Mouse (Mus musculus): Measurements from ENCODE around the gene 4932438H23Rik. TPM values are rescaled to one million over a fixed set of nuclear protein-coding genes. Genes with fewer than 3 reads are reported as not detected.

4932438H23Rik gene
- polyA plus RNA-seq, 1 experiment from 2014 or later: not detected

DNA sequence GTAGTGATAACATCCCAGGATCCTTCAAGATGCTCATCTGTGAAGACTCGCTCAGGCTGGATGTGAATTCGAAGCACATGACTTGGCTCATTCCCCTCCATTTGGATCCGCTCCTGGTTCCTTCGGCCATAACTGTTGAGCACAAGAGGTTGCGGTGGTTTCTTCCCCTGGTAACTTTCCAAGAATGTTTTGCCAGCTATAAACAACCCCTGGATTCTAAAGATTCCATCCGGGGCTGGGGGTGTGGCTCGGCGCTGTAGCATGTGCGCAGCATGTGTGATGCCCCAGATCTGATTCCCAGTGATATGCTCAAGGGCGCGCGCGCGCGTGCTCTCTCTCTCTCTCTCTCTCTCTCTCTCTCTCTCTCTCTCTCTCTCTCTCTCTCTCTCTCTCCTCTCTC lies 35.0 kb upstream of the 4932438H23Rik start:
- no peak for ATAC-seq (replicated peaks; ENCODE audit: insufficient number of reproducible peaks, low FRiP score, low TSS enrichment, low read depth)
- H3K27me3 ChIP-seq (ENCODE audit: control insufficient read depth, insufficient read depth, low read length): no peaks in the 10 kb centered on the region

DNA sequence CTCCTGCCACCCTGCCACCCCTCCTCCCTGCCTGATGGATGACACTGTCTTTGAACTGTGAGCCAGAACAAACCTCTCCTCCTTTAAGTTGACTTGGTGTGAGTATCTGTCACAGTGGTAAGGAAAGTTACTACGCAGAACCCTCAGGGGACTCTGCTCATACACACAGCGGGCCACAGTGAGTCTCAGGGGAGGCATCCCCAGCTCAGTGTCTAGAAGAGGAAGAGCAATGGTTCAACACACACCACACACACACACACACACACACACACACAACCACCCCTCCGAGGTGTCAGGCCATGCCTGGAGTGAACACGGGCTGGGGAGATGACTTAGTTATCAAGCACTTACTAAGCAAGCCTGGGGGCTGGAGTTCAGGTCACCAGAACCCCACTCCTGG lies 33.5 kb upstream of the 4932438H23Rik start:
- Histone ChIP-seq H3K9me3 (replicated peaks; ENCODE audit: control insufficient read depth, low read length) (no peaks in the 10 kb centered on the region), H3K27me3 (ENCODE audit: control insufficient read depth, insufficient read depth, low read length) (no peaks in the 10 kb centered on the region), H3K36me3 (replicated peaks; ENCODE audit: control insufficient read depth, insufficient read depth, low read depth, low read length) (no peaks in the 10 kb centered on the region), H3K27ac (replicated peaks; ENCODE audit: low read depth, low read length) (no peak overlapping the region), H3K4me3 (ENCODE audit: low read depth, low read length) (no peak overlapping the region), H3K4me1 (ENCODE audit: control insufficient read depth, insufficient read depth, low read length) (no peaks in the 10 kb centered on the region), H3K9ac (replicated peaks; ENCODE audit: low read length) (no peak overlapping the region), H3K4me2 (ENCODE audit: low read depth, low read length) (no peak overlapping the region)
- WGBS: 83% methylated on average over 4 of the region's 4 CpGs
- DNase-seq (ENCODE audit: low spot score) (no peak), ATAC-seq (replicated peaks; ENCODE audit: insufficient number of reproducible peaks, low FRiP score, low TSS enrichment, low read depth) (no peak)

More for the DNA sequence above, 35.0 kb upstream of the 4932438H23Rik start:
- H3K36me3 ChIP-seq (replicated peaks; ENCODE audit: control insufficient read depth, insufficient read depth, low read depth, low read length): no peaks in the 10 kb centered on the region
- no peaks in the 10 kb centered on the region for H3K9me3 ChIP-seq (replicated peaks; ENCODE audit: control insufficient read depth, low read length)
- 92% methylated on average over 15 of the region's 15 CpGs for WGBS
- no peak for DNase-seq (ENCODE audit: low spot score)
- no peaks in the 10 kb centered on the region for H3K4me1 ChIP-seq (ENCODE audit: control insufficient read depth, insufficient read depth, low read length)
- H3K9ac ChIP-seq (replicated peaks; ENCODE audit: low read length): no peak overlapping the region
- no peak overlapping the region for H3K27ac ChIP-seq (replicated peaks; ENCODE audit: low read depth, low read length)
- no peak overlapping the region for H3K4me2 ChIP-seq (ENCODE audit: low read depth, low read length)
- no peak overlapping the region for H3K4me3 ChIP-seq (ENCODE audit: low read depth, low read length)

DNA sequence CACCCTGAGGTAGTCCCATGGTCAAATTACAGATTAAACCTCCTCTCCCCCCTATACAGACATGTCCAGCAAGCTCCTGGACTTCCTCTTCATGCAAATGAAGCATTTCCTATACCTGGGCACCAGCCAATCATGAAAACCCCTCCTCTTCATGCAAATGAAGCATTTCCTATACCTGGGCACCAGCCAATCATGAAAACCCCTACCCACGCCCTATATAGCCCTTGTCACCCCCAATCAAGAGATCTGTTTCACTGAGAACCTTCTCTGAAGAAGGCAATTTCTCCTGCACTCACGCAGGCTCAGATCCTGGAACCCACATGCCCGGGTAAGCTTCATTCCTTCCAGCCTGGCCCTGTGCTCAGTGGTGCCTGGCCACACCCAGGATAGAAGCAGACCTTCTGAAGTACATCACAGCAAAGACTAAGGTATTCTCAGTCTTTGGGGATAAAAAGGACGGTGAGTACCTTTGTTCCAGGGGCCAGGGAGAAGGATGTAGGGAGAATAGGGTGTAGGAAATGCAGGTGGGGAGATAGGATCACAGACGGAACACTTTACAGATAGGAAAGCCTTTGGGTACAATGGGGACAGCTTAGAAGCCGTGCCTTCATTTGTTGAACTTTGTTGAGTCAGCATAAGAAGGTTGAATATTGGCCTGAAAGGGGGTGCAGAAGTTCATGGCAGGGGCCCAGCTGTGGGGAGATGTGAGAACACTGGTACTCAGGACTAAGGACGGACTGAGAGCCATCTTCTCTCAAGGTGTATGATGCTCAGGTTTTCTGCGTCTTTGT lies 32.0 kb upstream of the 4932438H23Rik start:
- Histone ChIP-seq H3K27me3 (ENCODE audit: control insufficient read depth, insufficient read depth, low read length) (no peaks in the 10 kb centered on the region), H3K4me3 (ENCODE audit: low read depth, low read length) (no peak overlapping the region), H3K4me1 (ENCODE audit: control insufficient read depth, insufficient read depth, low read length) (no peaks in the 10 kb centered on the region), H3K9ac (replicated peaks; ENCODE audit: low read length) (no peak overlapping the region), H3K4me2 (ENCODE audit: low read depth, low read length) (no peak overlapping the region), H3K27ac (replicated peaks; ENCODE audit: low read depth, low read length) (no peak overlapping the region), H3K36me3 (replicated peaks; ENCODE audit: control insufficient read depth, insufficient read depth, low read depth, low read length) (no peaks in the 10 kb centered on the region), H3K9me3 (replicated peaks; ENCODE audit: control insufficient read depth, low read length) (no peaks in the 10 kb centered on the region)
- ATAC-seq (replicated peaks; ENCODE audit: insufficient number of reproducible peaks, low FRiP score, low TSS enrichment, low read depth): no peak
- 79% methylated on average over 8 of the region's 8 CpGs for WGBS
- no peak for DNase-seq (ENCODE audit: low spot score)

DNA sequence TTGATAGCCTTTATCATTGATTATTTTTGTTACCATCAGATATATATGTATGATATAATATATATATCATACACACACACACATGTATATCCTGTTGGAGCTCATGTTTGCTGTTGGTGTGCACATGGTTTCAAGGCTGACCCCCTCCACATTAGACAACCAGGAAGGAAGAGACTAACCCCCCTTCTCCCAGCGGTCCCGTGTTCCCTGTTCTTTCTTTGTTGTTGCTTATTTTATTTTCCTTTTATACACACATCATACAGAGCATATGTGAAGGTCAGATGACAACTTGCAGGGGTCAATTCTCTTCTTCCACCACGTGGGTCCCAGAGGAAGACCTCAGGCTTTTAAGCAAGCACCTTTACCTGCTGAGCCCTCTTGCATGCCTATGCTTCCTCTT lies 29.3 kb upstream of the 4932438H23Rik start:
- H3K4me3 ChIP-seq (ENCODE audit: low read depth, low read length): no peak overlapping the region
- no peak overlapping the region for H3K27ac ChIP-seq (replicated peaks; ENCODE audit: low read depth, low read length)
- DNase-seq (ENCODE audit: low spot score) (no peak), ATAC-seq (replicated peaks; ENCODE audit: insufficient number of reproducible peaks, low FRiP score, low TSS enrichment, low read depth) (no peak)
- no peaks in the 10 kb centered on the region for H3K36me3 ChIP-seq (replicated peaks; ENCODE audit: control insufficient read depth, insufficient read depth, low read depth, low read length)
- no peak overlapping the region for H3K4me2 ChIP-seq (ENCODE audit: low read depth, low read length)
- no peaks in the 10 kb centered on the region for H3K9me3 ChIP-seq (replicated peaks; ENCODE audit: control insufficient read depth, low read length)
- H3K27me3 ChIP-seq (ENCODE audit: control insufficient read depth, insufficient read depth, low read length): no peaks in the 10 kb centered on the region
- WGBS: 73% methylated on average over 3 of the region's 3 CpGs
- no peak overlapping the region for H3K9ac ChIP-seq (replicated peaks; ENCODE audit: low read length)
- H3K4me1 ChIP-seq (ENCODE audit: control insufficient read depth, insufficient read depth, low read length): no peaks in the 10 kb centered on the region

DNA sequence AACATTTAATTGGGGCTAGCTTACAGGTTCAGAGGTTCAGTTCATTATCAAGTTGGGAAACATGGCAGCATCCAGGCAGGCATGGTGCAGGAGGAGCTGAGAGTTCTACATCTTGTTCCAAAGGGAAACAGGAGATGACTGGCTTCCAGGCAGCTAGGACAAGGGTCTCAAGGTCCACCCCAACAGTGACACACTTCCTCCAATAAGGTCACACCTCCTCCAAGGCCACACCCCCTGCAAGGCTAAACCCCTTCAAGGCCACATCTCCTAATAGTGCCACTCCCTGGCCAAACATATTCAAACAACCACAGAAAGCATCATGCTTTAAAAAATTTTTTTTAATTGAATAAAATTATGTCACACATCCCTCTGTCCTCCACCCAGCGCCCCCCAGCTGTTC lies 28.9 kb upstream of the 4932438H23Rik start:
- DNase-seq (ENCODE audit: low spot score) (no peak), ATAC-seq (replicated peaks; ENCODE audit: insufficient number of reproducible peaks, low FRiP score, low TSS enrichment, low read depth) (no peak)
- Histone ChIP-seq H3K27me3 (ENCODE audit: control insufficient read depth, insufficient read depth, low read length) (no peaks in the 10 kb centered on the region), H3K36me3 (replicated peaks; ENCODE audit: control insufficient read depth, insufficient read depth, low read depth, low read length) (no peaks in the 10 kb centered on the region), H3K4me3 (ENCODE audit: low read depth, low read length) (no peak overlapping the region), H3K4me2 (ENCODE audit: low read depth, low read length) (no peak overlapping the region), H3K9ac (replicated peaks; ENCODE audit: low read length) (no peak overlapping the region), H3K27ac (replicated peaks; ENCODE audit: low read depth, low read length) (no peak overlapping the region), H3K4me1 (ENCODE audit: control insufficient read depth, insufficient read depth, low read length) (no peaks in the 10 kb centered on the region), H3K9me3 (replicated peaks; ENCODE audit: control insufficient read depth, low read length) (no peaks in the 10 kb centered on the region)
- WGBS: 71% methylated on average over 1 of the region's 1 CpGs

DNA sequence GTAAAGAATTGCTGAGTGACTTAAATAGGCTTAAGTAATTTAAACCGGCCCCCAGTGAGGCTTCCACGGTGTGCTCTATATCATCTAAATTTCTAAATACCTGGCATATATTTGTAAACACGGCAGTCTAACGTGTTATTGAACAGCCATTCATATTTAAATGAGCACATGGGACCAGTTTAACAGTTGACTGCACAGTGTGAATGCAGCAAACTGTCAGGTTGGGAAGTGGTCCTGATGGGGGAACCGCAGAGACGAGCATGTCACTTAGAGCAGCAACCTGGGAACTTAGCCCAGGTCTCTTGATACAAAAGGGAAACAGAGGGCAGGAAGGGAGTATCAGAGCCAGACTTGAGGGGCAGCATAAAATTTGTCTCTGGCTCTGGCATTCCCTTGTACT lies 25.0 kb upstream of the 4932438H23Rik start:
- no peak for DNase-seq (ENCODE audit: low spot score)
- H3K4me3 ChIP-seq (ENCODE audit: low read depth, low read length): no peak overlapping the region
- H3K9me3 ChIP-seq (replicated peaks; ENCODE audit: control insufficient read depth, low read length): no peaks in the 10 kb centered on the region
- H3K9ac ChIP-seq (replicated peaks; ENCODE audit: low read length): no peak overlapping the region
- WGBS: 64% methylated on average over 6 of the region's 6 CpGs
- no peaks in the 10 kb centered on the region for H3K4me1 ChIP-seq (ENCODE audit: control insufficient read depth, insufficient read depth, low read length)
- no peak for ATAC-seq (replicated peaks; ENCODE audit: insufficient number of reproducible peaks, low FRiP score, low TSS enrichment, low read depth)
- no peaks in the 10 kb centered on the region; the same call in 1 of the 2 replicates for H3K27me3 ChIP-seq (ENCODE audit: control insufficient read depth, insufficient read depth, low read length)
- H3K4me2 ChIP-seq (ENCODE audit: low read depth, low read length): no peak overlapping the region
- H3K36me3 ChIP-seq (replicated peaks; ENCODE audit: control insufficient read depth, insufficient read depth, low read depth, low read length): no peaks in the 10 kb centered on the region
- no peak overlapping the region for H3K27ac ChIP-seq (replicated peaks; ENCODE audit: low read depth, low read length)

DNA sequence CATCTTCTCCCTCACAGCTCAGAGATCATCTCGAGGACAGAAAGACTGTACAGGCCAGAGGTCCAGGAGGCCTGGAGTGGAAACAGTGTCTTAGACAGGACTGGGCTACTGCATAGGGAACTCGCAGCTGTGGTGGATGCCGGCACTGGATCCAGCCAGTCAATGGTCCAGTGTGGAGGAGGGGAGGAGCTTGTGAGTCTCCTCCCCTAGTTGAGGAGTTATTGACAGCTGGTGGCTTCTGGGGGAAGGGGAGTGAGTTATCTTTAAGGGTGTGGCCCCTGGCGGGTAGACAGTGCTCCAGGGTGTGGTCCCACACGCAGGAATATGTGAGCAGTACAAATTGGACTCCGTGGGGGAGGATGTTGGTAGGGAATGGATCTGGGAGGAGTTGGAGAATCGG lies 21.8 kb upstream of the 4932438H23Rik start:
- H3K9ac ChIP-seq (replicated peaks; ENCODE audit: low read length): no peak overlapping the region
- no peaks in the 10 kb centered on the region for H3K4me1 ChIP-seq (ENCODE audit: control insufficient read depth, insufficient read depth, low read length)
- no peak overlapping the region for H3K27ac ChIP-seq (replicated peaks; ENCODE audit: low read depth, low read length)
- ATAC-seq (replicated peaks; ENCODE audit: insufficient number of reproducible peaks, low FRiP score, low TSS enrichment, low read depth) (no peak), DNase-seq (ENCODE audit: low spot score) (no peak)
- H3K9me3 ChIP-seq (replicated peaks; ENCODE audit: control insufficient read depth, low read length): no peaks in the 10 kb centered on the region
- 68% methylated on average over 7 of the region's 7 CpGs for WGBS
- no peaks in the 10 kb centered on the region for H3K36me3 ChIP-seq (replicated peaks; ENCODE audit: control insufficient read depth, insufficient read depth, low read depth, low read length)
- H3K4me2 ChIP-seq (ENCODE audit: low read depth, low read length): no peak overlapping the region
- no peaks in the 10 kb centered on the region; the same call in 1 of the 2 replicates for H3K27me3 ChIP-seq (ENCODE audit: control insufficient read depth, insufficient read depth, low read length)
- H3K4me3 ChIP-seq (ENCODE audit: low read depth, low read length): no peak overlapping the region

DNA sequence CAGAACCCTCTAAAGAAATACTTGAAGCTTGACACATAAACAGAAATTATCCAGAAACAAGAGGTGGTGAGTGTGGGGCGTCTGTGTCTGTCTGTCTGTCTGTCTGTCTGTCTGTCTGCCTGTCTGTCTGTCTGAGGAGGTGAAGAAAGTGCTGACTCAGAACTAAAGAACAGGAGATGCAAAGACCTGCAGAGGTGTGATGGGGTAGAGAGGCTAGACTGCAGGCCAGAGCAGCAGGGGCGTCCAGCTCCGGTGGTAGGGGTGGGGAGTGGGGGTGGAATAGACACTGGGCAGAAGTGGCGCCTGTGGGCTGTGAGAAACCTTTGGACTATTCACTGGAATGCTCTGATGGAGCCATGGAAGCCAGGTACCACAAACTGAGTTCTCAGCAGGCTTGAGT lies 21.1 kb upstream of the 4932438H23Rik start:
- H3K27me3 ChIP-seq (ENCODE audit: control insufficient read depth, insufficient read depth, low read length): no peaks in the 10 kb centered on the region; the same call in 1 of the 2 replicates
- no peaks in the 10 kb centered on the region for H3K9me3 ChIP-seq (replicated peaks; ENCODE audit: control insufficient read depth, low read length)
- H3K36me3 ChIP-seq (replicated peaks; ENCODE audit: control insufficient read depth, insufficient read depth, low read depth, low read length): no peaks in the 10 kb centered on the region
- ATAC-seq (replicated peaks; ENCODE audit: insufficient number of reproducible peaks, low FRiP score, low TSS enrichment, low read depth) (no peak), DNase-seq (ENCODE audit: low spot score) (no peak)
- WGBS: 82% methylated on average over 4 of the region's 4 CpGs
- no peak overlapping the region for H3K9ac ChIP-seq (replicated peaks; ENCODE audit: low read length)
- H3K4me2 ChIP-seq (ENCODE audit: low read depth, low read length): no peak overlapping the region
- no peaks in the 10 kb centered on the region for H3K4me1 ChIP-seq (ENCODE audit: control insufficient read depth, insufficient read depth, low read length)
- no peak overlapping the region for H3K27ac ChIP-seq (replicated peaks; ENCODE audit: low read depth, low read length)
- no peak overlapping the region for H3K4me3 ChIP-seq (ENCODE audit: low read depth, low read length)
